8 mouse cellular contexts compared by ENCODE assay signal in genomic region chr11:116672595-116672994, GRCm38 (mm10). TPM values are rescaled to one million over a fixed set of nuclear protein-coding genes. Genes with fewer than 3 reads are reported as not detected.
A peak's percentile ranks its signal among the peaks of the same experiment; 100 is the strongest.
DNase-seq lines count a peak whose midpoint lies in the region; ATAC-seq and TF ChIP-seq lines count a peak whose summit lies in the region.

No protein-coding gene starts in this region.

- peaks cover 47% of the 10 kb centered on the region for H3K36me3 ChIP-seq in lung, embryonic 15.5 days
- peaks cover 48% of the 10 kb centered on the region for H3K36me3 ChIP-seq in embryonic facial prominence, embryonic 15.5 days
- H3K36me3 ChIP-seq in limb, embryonic 12.5 days, result peaks cover 51% of the 10 kb centered on the region
- peaks cover 47% of the 10 kb centered on the region for H3K36me3 ChIP-seq in stomach, embryonic 14.5 days (ENCODE audit: control insufficient read depth, insufficient read depth, low read length)

- H3K4me2 ChIP-seq in lung, embryonic 15.5 days, result peak overlapping the region; percentile 87
- peak overlapping the region; percentile 80 for H3K4me2 ChIP-seq in embryonic facial prominence, embryonic 15.5 days (replicated peaks)
- peak overlapping the region; percentile 67 for H3K4me2 ChIP-seq in limb, embryonic 12.5 days
- H3K4me2 ChIP-seq in stomach, embryonic 14.5 days (replicated peaks; ENCODE audit: low read depth, low read length), result peak overlapping the region; percentile 76

- DNase-seq in lung, adult 2 months, result no peak
- DNase-seq in urinary bladder, adult 2 months (ENCODE audit: low spot score), result no peak
- DNase-seq in urinary bladder, postnatal 10 days (ENCODE audit: low spot score), result no peak
- DNase-seq in spleen, postnatal 10 days (ENCODE audit: low spot score in 2 of 2), result no peak

- no peak for ATAC-seq in lung, embryonic 15.5 days (ENCODE audit: borderline replicate concordance, extremely low read depth, low FRiP score, low TSS enrichment)
- ATAC-seq in embryonic facial prominence, embryonic 15.5 days (ENCODE audit: insufficient number of reproducible peaks, low FRiP score, low TSS enrichment, low read depth), result no peak
- ATAC-seq in limb, embryonic 12.5 days (ENCODE audit: insufficient number of reproducible peaks, insufficient read depth, low FRiP score, low TSS enrichment, low read depth), result no peak
- ATAC-seq in stomach, embryonic 14.5 days (ENCODE audit: insufficient number of reproducible peaks, insufficient read depth, low FRiP score, low read depth), result no peak

- no peaks in the 10 kb centered on the region for H3K9me3 ChIP-seq in lung, embryonic 15.5 days
- H3K9me3 ChIP-seq in embryonic facial prominence, embryonic 15.5 days (replicated peaks), result no peaks in the 10 kb centered on the region
- H3K9me3 ChIP-seq in limb, embryonic 12.5 days, result no peaks in the 10 kb centered on the region
- no peaks in the 10 kb centered on the region for H3K9me3 ChIP-seq in stomach, embryonic 14.5 days (ENCODE audit: control insufficient read depth, low read depth, low read length)

- TF ChIP-seq POLR2A in lung, adult 2 months (IDR thresholded peaks at IDR 0.05; ENCODE audit: borderline replicate concordance, extremely low read depth, low read depth, low read length), result no peak

- H3K9ac ChIP-seq in lung, embryonic 15.5 days, result peak overlapping the region; percentile 93
- peak overlapping the region; percentile 86 for H3K9ac ChIP-seq in embryonic facial prominence, embryonic 15.5 days
- peak overlapping the region; percentile 92 for H3K9ac ChIP-seq in limb, embryonic 12.5 days (replicated peaks)
- H3K9ac ChIP-seq in stomach, embryonic 14.5 days (replicated peaks; ENCODE audit: low read depth, low read length), result peak overlapping the region; percentile 92

- H3K4me1 ChIP-seq in lung, embryonic 15.5 days, result peaks cover 53% of the 10 kb centered on the region
- H3K4me1 ChIP-seq in lung, adult 2 months (ENCODE audit: control insufficient read depth, insufficient read depth, low read length), result peaks cover 3% of the 10 kb centered on the region
- peaks cover 54% of the 10 kb centered on the region for H3K4me1 ChIP-seq in embryonic facial prominence, embryonic 15.5 days
- H3K4me1 ChIP-seq in limb, embryonic 12.5 days (replicated peaks), result peaks cover 50% of the 10 kb centered on the region
- H3K4me1 ChIP-seq in stomach, embryonic 14.5 days (ENCODE audit: control insufficient read depth, insufficient read depth, low read length), result peaks cover 9% of the 10 kb centered on the region

- WGBS in lung, embryonic 15.5 days, result 9% methylated on average over 7 of the region's 7 CpGs
- 12% methylated on average over 7 of the region's 7 CpGs for WGBS in lung, adult 2 months
- 19% methylated on average over 7 of the region's 7 CpGs for WGBS in embryonic facial prominence, embryonic 15.5 days
- 26% methylated on average over 7 of the region's 7 CpGs for WGBS in limb, embryonic 12.5 days
- WGBS in stomach, embryonic 14.5 days, result 14% methylated on average over 7 of the region's 7 CpGs

- H3K27me3 ChIP-seq in lung, embryonic 15.5 days, result no peaks in the 10 kb centered on the region
- no peaks in the 10 kb centered on the region for H3K27me3 ChIP-seq in embryonic facial prominence, embryonic 15.5 days
- H3K27me3 ChIP-seq in limb, embryonic 12.5 days, result no peaks in the 10 kb centered on the region; the same call in 1 of the 2 replicates
- H3K27me3 ChIP-seq in stomach, embryonic 14.5 days (ENCODE audit: control insufficient read depth, insufficient read depth, low read length), result no peaks in the 10 kb centered on the region

- H3K4me3 ChIP-seq in lung, embryonic 15.5 days, result peak overlapping the region; percentile 80
- no peak overlapping the region for H3K4me3 ChIP-seq in lung, adult 2 months (replicated peaks; ENCODE audit: extremely low read depth, low read depth, low read length)
- peak overlapping the region; percentile 71 for H3K4me3 ChIP-seq in embryonic facial prominence, embryonic 15.5 days (replicated peaks)
- peak overlapping the region; percentile 79 for H3K4me3 ChIP-seq in limb, embryonic 12.5 days (replicated peaks)
- H3K4me3 ChIP-seq in stomach, embryonic 14.5 days (ENCODE audit: low read depth, low read length), result peak overlapping the region; percentile 94

- no peak overlapping the region for H3K27ac ChIP-seq in lung, embryonic 15.5 days
- H3K27ac ChIP-seq in embryonic facial prominence, embryonic 15.5 days (replicated peaks), result 0 out of 2 replicates have a peak overlapping the region, but pooled peaks have one; percentile 11
- H3K27ac ChIP-seq in limb, embryonic 12.5 days, result no peak overlapping the region
- no peak overlapping the region for H3K27ac ChIP-seq in stomach, embryonic 14.5 days (ENCODE audit: low read length)

- no peak for TF ChIP-seq CTCF in lung, adult 2 months (IDR thresholded peaks at IDR 0.05; ENCODE audit: insufficient read depth, low read length)

RNA-seq across cellular contexts. Expression of gene Cygb, which starts 18.5 kb away (rescaled TPM):
- polyA plus RNA-seq in lung, embryonic 15.5 days (2015; fragmentation: Nextera tagmentation; extraction: Ambion mirVana), result 11.2 and 11.9 TPM in 2 replicates
- 33.6 and 41.2 TPM in 2 replicates for polyA plus RNA-seq in lung, adult 2 months (2012; rRNA removed)
- 32.7 and 33.3 TPM in 2 replicates for polyA plus RNA-seq in embryonic facial prominence, embryonic 15.5 days (2015; fragmentation: Nextera tagmentation; extraction: Ambion mirVana)
- 3.1 and 3.6 TPM in 2 replicates for polyA plus RNA-seq in limb, embryonic 12.5 days (2016; fragmentation: Nextera tagmentation; extraction: Ambion mirVana)
- 19.9 and 20.8 TPM in 2 replicates for polyA plus RNA-seq in stomach, embryonic 14.5 days (2014; fragmentation: Nextera tagmentation; extraction: Ambion mirVana)
- 156 and 160 TPM in 2 replicates for polyA plus RNA-seq in urinary bladder, adult 2 months (2012; rRNA removed)

RNA-seq across cellular contexts. Expression of gene Prcd, which starts 19.3 kb away (rescaled TPM):
- polyA plus RNA-seq in lung, embryonic 15.5 days (2015; fragmentation: Nextera tagmentation; extraction: Ambion mirVana), result 1.8 and 3.2 TPM in 2 replicates
- 2.8 and 5.6 TPM in 2 replicates for polyA plus RNA-seq in lung, adult 2 months (2012; rRNA removed)
- polyA plus RNA-seq in embryonic facial prominence, embryonic 15.5 days (2015; fragmentation: Nextera tagmentation; extraction: Ambion mirVana), result 3.6 and 3.8 TPM in 2 replicates
- 0.45 and 0.63 TPM in 2 replicates for polyA plus RNA-seq in limb, embryonic 12.5 days (2016; fragmentation: Nextera tagmentation; extraction: Ambion mirVana)
- polyA plus RNA-seq in stomach, embryonic 14.5 days (2014; fragmentation: Nextera tagmentation; extraction: Ambion mirVana), result 1.2 and 1.7 TPM in 2 replicates
- polyA plus RNA-seq in urinary bladder, adult 2 months (2012; rRNA removed), result 2.0 and 3.1 TPM in 2 replicates

RNA-seq across cellular contexts. Expression of gene Rhbdf2, which starts 45.8 kb away (rescaled TPM):
- 12.5 and 13.5 TPM in 2 replicates for polyA plus RNA-seq in lung, embryonic 15.5 days (2015; fragmentation: Nextera tagmentation; extraction: Ambion mirVana)
- 82.2 and 87.8 TPM in 2 replicates for polyA plus RNA-seq in lung, adult 2 months (2012; rRNA removed)
- polyA plus RNA-seq in embryonic facial prominence, embryonic 15.5 days (2015; fragmentation: Nextera tagmentation; extraction: Ambion mirVana), result 8.3 and 8.8 TPM in 2 replicates
- 4.1 and 5.1 TPM in 2 replicates for polyA plus RNA-seq in limb, embryonic 12.5 days (2016; fragmentation: Nextera tagmentation; extraction: Ambion mirVana)
- polyA plus RNA-seq in stomach, embryonic 14.5 days (2014; fragmentation: Nextera tagmentation; extraction: Ambion mirVana), result 4.5 and 6.2 TPM in 2 replicates
- polyA plus RNA-seq in urinary bladder, adult 2 months (2012; rRNA removed), result 15.4 and 17.0 TPM in 2 replicates
